Mouse (Mus musculus): ENCODE measurements around the gene Dynll2.
"Not testable (repeated sequence)": the region's sequence is repeated elsewhere in the genome, so short reads cannot be mapped to it uniquely, and the experiment has no call there.

Gene Dynll2

DNA sequence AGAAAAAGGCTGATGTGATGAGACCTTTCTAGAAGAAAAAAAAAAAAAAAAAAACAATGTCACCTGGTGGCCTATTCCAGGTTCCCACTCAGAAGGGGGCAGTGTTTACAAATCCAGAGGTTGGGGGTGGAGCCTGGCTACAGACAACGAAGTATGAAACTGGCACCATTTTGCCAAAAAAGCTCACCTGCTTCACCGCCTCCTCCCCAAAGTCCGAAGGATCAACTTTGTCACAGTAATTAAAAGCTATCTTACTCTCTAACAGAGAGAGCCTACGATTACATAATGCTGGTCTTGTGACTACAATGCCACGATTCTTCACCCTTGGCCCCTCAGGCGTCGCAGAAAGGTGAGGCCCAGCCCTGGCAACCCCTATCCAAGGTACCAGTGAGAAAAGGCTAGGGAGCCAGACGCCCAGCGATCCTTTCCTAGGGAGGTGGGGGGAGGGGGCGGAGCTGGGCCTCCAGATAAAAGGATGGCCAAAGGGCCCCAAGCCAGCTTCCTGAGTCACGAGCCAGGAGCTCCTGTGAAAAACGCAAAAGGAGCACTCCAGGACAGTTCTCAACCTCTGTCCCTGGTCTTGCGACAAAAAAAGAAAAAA lies 1.1 kb downstream of the Dynll2 start:
- DNase-seq = peak; percentile 77 to 83

DNA sequence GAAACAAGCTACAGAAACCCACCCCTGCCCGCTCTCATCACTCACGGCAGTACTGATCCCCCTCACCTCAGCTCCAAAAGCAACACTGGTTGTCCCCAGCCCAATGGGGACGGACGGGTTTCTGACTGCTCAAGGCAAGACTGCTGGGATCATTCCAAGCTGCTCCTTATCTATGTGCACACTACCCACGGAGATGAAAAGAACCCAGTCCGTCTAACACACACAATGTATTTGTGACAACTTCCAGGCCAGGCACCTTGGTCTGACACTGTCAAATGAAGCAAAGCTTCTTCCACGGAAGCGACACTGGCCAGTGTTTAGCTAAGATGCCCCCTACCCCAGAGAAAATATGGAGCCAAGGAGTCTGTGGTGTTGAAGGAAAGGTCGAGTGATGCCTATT lies 1.7 kb downstream of the Dynll2 start:
- no peak for DNase-seq

DNA sequence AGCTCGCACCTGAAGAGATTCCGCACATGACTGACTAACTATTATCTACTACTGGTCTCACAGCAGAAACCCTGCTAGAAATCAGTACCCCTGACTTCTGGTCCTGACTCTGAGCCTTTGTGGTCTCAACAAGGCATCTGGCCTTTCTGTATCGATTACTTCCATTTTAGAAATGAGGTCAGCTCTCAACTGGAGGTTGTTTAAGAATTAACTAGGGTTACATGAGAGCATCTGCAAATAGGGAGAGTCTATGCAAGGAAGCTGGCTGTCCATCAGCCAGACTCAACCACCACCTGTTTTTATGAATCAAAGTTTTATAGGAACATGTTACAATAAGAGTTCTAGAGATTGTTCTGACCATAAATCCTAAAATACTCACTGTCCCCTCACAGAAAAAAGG lies 2.8 kb downstream of the Dynll2 start:
- DNase-seq = no peak

DNA sequence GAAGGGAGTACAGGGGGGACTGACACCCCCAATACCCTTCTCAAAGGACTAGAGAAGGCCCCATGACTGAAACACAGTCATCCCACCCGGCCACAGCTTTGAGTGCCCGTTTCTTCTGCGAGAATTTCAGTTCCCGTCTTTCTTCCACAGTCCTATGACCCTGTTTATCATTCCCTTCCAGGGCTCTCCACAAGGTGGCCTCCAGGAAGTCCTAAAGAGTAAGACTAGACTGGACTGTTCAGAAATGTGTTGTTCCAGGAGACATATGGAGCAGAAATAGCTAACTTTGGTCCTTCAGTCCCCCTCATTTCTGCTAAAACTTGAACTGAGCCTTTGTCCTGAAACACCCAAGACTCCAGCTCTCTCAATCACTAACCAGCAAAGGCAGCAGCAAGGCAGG lies 8.4 kb downstream of the Dynll2 start:
- DNase-seq = no peak

DNA sequence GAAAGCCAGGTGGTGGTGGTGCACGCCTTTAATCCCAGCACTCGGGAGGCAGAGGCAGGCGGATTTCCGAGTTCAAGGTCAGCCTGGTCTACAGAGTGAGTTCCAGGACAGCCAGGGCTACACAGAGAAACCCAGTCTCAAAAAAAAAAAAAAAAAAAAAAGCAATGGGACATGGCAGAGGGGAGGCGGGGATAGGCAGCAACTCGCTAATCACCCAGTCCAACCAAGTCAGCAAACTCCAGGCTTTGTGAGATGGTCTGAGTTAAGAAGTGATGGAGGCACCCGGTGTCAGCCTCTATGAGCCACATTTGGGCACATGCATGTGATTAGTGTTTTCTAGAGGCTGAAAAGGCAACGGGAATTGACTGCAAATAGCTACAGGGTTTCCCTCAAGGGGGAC lies 10.3 kb downstream of the Dynll2 start:
- DNase-seq = not testable (repeated sequence)

DNA sequence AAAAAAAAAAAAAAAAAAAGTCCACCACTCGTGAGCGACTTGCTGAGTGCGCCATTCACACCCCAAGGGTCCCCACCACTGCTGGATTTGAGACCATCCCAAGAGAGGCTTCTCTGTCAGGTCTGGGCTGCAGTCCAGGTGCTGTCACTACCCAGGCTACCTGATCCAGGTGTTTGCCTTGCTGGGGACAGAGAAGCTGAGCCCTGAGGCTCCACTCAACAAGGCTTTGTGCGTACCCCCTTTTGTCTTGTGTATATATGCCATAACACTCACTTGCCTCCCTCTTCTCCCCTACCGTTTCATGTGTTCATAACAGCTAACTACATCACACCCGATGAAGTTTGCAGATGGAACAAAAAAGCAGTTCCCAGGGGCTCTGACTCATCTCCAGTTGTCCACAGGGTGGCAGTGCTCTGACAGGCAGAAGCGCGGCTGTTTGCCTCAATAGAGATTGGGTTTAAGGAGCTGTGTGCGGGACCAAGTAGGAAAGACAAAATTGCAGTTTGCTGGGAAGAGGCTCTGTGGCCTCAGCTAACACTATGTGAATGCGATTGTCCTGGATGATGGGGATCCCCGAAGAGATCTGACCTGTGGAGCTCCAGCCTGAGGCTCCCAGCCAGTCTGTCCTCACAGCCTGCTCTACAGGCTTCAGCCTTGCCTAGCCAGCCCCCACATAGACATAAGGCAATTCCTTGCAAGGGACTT lies 12.7 kb downstream of the Dynll2 start:
- peak; percentile 72 to 81 for DNase-seq

DNA sequence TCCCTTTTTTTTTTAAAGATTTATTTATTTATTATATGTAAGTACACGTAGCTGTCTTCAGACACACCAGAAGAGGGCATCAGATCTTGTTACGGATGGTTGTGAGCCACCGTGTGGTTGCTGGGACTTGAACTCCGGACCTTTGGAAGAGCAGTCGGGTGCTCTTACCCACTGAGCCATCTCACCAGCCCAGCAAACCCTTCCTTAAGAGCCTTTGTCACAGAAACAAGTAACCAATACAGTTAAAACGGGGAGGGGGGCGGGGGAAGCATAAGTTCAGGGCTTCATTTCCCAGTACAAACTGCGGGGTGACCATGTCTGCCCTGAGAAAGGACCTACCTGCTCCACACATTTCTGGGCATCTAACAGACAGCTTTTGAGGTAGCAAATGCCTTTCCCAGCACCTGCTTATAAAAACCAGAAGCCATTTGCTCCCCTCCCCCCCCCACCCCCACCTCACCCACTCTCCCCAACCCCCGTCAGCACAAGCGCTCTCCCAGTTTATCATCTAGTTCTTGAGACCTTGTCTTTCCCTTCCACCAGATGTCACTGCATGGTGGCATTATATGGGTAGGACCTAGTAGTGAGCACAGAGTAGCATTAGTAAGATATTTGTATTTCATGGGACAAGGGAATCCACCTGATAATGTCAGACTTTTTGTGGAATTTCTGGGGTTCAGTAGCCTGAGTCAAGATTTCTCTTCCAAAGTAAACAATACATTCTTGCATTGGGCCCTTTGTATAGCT lies 13.6 kb downstream of the Dynll2 start:
- DNase-seq = no peak

DNA sequence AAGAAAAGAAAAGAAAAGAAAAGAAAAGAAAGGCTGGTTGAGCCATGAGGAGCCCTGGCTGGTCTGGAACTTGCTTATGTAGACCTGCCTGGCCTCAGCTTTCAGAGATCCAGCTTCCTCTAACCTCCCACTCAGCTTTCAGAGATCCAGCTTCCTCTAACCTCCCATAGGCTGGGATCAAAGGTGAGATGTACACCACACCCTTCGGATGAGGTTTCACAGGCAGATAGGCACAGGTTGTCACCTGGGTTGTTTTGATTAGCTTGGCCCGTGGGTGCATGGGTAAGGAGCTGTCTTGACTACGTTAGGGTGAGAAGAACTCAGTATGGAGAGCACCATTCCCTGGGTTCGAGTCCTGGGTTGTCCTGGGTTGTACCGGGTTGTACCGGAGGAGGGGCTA lies 14.5 kb downstream of the Dynll2 start:
- DNase-seq = no peak

DNA sequence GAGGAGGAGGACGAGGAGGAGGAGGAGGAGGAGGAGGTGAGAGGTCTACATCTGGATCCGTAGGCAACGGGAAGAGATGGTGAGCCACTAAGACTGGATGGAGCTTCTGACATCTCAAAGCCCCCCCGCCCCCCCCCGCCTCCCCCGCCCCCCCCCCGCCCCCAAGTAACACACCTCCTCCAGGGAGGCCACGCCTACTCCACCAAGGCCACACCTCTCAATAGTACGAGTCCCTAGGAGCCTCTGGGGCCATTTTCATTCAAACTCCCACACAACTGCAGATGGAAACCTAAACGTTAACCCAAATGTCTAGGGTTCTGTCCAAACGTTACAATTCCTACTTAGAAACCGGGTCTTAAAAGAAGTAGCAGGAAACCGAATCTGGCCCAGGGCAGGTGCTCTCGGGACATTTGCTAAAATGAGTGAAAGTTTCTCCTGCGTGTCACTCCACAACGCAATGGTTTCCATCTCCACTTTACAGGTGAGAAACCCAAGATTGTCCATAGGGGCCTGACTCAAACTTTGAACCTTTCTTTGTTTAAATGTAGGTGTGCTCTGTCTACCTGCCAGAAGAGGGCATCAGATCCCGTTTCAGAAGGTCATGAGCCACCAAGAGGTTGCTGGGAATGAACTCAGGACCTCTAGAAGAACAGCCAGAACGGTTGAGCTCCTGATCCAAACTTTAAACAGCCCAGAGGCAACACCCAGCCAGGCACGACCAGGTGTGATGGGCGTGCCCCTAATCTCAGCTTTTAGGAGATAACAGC lies 18.8 kb downstream of the Dynll2 start:
- peak in 1 of 2 experiments; percentile 45 for DNase-seq

DNA sequence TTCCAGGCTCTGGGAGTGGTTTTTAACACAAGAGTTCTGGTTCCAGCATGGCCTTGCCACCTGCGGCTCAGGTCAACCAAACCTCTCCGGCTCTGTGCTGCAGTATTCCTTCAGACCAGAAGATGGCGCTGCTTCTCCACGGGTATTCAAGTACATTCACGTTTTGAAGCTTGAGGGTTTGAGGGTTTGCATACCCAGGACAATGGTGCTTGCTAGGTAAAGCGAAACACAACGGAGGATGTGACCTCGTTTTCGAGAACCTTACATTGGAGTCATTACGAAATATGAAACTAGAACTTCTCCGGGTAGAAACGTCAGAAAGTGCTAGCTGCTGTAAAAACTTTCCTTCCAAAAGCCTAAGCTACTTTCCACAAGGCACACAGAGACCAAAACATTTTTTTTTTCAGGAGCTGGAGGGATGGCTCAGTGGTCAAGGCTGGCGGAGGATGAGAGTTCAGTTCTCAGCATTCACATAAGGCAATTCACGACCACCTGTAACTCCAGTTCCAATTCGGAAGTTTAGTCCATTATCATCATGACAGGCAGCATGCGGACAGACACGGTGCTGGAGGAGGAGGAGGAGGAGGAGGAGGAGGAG lies 19.5 kb downstream of the Dynll2 start:
- DNase-seq = peak; percentile 90 to 91

DNA sequence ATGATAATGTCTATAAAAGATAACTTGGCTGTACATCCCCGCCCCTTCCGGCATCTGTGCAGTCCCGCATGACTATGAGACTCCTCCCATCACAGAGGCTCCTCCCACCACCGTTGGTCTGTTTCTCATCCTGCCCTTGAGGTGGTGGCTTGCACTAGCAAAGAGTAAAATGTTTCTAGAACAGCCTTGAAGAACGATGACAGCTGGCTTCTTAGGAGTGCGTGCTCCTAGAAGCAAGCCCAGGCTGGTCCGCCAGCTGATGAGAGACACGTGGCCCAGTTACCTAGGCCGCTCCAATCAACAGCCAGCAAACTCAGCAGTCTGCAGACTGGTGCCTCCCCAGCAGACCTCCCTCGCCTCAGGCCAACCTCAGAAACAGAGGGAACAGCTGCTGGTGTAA lies 21.1 kb downstream of the Dynll2 start:
- DNase-seq = peak in 1 of 2 experiments; percentile 35

DNA sequence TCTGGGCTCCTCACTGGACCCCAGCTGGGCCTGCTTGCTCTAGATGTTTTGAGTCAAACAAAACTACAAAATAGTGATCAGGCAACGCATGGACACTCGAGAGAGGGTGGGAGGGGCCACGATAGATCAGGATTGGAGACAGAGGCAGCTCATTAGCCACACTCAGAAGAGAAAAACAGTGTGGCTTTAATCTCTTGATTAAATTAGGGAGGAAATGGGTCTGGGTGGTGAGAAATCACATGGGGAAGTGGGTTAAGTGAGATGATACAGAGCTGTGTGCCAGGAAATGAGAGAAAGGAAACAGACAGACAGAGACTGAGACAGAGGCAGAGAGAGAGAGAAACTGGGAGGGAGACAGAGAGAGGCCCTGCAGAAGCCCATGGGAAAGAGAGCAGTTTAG lies 22.0 kb downstream of the Dynll2 start:
- no peak for DNase-seq

DNA sequence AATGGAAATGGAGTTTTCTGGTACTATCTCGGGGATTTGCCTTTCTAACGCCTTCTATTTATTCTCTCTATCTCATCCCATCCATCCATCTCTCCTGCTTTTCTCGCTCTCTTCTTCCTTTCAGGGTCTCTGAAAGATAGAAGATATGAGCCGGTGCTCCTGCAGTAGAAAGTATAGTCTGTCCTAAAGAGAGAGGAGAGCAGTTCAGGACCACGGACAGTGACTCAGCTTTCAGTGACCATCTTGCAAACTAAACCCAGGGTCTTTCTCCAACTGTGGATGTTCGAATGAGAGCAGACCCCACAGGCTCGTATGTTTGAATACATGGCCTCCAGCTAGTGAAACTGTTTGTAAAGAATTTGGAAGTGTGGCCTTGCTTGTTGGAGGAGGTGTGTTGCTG lies 30.3 kb downstream of the Dynll2 start:
- DNase-seq = peak; percentile 64 to 70

DNA sequence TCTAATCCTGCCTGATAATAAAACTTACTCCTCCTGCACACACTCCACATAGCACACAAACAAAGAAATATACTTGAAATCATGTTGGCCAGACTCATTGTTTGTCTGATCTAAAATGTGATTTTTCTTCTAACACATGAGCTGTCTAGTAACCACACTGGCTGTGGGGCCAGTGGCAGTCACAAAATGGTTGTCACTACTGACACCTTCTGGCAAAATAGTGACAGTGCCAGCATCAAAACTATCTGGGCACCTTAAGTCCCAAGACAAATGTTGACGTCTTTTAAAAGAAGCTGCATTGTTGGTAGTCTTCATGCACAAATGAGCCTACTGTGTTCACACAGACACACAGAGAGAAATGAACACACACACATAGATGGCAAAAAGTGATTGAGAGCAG lies 32.2 kb downstream of the Dynll2 start:
- peak in 1 of 2 experiments; percentile 22 for DNase-seq

DNA sequence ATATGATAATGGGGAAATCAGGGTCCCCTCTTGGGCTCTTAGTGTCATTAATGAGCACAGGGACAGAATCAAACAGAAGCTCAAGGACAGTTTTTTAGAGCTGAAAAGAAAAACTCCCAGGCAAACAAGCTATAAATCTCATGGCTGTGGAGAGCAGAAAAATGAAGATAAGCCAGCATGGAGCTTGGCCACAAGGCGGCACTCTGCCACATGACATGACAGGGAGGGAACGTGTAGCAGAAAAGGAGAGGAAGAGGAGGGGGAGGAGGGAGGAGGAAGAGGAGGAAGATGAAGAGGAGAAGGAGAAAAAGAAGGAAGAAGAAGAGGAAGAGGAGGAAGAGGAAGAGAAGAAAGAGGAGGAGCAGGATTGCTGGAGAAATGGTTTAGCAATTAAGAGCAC lies 37.3 kb downstream of the Dynll2 start:
- DNase-seq = peak; percentile 24

DNA sequence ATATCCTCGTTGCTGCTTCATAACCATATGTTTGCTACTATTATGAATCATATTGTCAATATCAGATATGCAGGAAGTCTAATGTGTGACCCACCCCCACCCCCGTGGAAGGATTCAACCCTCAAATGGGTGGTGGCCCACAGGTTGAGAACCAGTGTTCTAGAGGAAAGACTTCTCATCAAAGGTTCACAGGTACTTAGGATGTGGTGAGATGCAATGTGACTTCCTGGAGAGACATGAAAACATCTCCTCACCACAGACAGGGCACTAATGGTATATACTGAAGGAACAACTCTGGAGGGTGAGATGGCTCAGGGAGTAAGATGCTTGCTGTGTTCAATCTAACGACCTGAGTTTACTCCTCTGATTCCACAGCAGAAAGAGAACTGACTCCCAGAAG lies 51.9 kb downstream of the Dynll2 start:
- no peak for DNase-seq

DNA sequence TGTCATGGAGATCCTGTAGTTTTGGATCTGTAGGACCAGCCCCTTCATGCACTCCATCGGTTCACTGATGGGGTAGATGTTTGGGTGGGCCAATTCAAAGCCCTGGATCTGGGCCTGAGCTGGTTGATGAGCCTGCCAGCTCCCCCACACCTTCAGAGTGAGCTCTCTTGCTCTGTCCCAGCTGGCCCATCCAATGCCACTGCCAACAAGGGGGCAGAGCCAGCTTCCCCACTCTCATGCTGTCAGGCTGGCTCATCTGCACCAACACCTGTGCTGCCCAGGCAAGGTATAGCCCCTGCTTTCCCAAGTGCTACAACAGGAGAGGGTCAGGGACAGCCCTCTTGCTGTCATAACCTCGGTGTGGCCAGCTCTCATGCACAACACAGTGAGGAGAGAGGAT lies 53.6 kb downstream of the Dynll2 start:
- no peak for DNase-seq

DNA sequence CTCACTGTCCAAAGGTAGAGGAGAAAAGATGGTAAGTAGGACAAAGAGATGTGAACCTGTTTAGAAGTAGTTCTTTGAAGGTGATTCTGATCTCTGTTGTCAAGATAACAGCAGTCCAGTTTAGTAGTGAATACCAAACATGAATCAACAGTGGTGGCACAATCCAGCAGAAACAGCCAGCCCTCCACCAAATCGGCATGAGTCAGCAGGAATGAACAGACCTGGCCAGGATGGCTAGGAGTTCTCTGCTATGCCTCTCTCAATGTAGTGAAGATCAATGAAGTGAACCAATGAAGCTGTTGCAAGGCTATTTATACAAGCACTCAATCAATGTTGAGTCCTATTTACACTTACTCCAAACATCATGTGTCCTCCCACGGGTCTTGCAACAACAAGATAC lies 57.0 kb downstream of the Dynll2 start:
- no peak for DNase-seq

Data from kidney, postnatal 4 days (tissue).